Mouse (Mus musculus) erythroblast, embryonic 14.5 days (primary cell): Measurements from ENCODE around the gene Lcmt2.

ENCODE experiments used
- GATA1 ChIP-seq: IDR thresholded peaks from 2 replicates; pipeline ENCODE4 v1.6.1; 2012; ENCODE audit warnings: low read length, inconsistent platforms, mixed read lengths
- TAL1 ChIP-seq: IDR thresholded peaks from 3 replicates; pipeline ENCODE4 v1.6.1; 2012; ENCODE audit warnings: low read length, inconsistent platforms, mixed read lengths

- no peak for TF ChIP-seq GATA1
- no peak for TF ChIP-seq TAL1
Observed at GRCm38 (mm10) chr2:121089751-121090150, 50.7 kb downstream of the Lcmt2 start.
